Mouse (Mus musculus): ENCODE results near the gene Cmya5. TPM values are rescaled to one million over a fixed set of nuclear protein-coding genes. Genes with fewer than 3 reads are reported as not detected.

Cmya5 gene
- polyA plus RNA-seq, 1 experiment = 1.5 TPM

GRCm38 (mm10) chr13:93072871-93073411 is 71.6 kb downstream of the Cmya5 start:
- 35% methylated on average over 15 of the region's 15 CpGs for WGBS
- no peak overlapping the region for H3K4me3 ChIP-seq (ENCODE audit: control insufficient read depth, insufficient read depth, low read length)
- peaks cover 23% of the 10 kb centered on the region for H3K4me1 ChIP-seq (replicated peaks; ENCODE audit: control insufficient read depth, insufficient read depth, low read length)
- peak overlapping the region; percentile 78 for H3K27ac ChIP-seq (ENCODE audit: control insufficient read depth, insufficient read depth, low read length)
- DNase-seq = peak; percentile 46
- H3K27me3 ChIP-seq (ENCODE audit: control insufficient read depth, insufficient read depth, low read length) = no peaks in the 10 kb centered on the region
- H3K36me3 ChIP-seq (ENCODE audit: control insufficient read depth, insufficient read depth, low read length) = no peaks in the 10 kb centered on the region
- TF ChIP-seq CTCF (IDR thresholded peaks at IDR 0.05; ENCODE audit: borderline replicate concordance, control insufficient read depth, extremely low read depth, insufficient read depth, low read length, poor library complexity) (no peak), POLR2A (IDR thresholded peaks at IDR 0.05; ENCODE audit: control insufficient read depth, extremely low read depth, insufficient read depth, low read length, poor library complexity) (no peak)

- Histone ChIP-seq H3K4me1 (replicated peaks; ENCODE audit: control insufficient read depth, insufficient read depth, low read length) (peaks cover 23% of the 10 kb centered on the region), H3K36me3 (ENCODE audit: control insufficient read depth, insufficient read depth, low read length) (no peaks in the 10 kb centered on the region), H3K27ac (ENCODE audit: control insufficient read depth, insufficient read depth, low read length) (no peak overlapping the region), H3K4me3 (ENCODE audit: control insufficient read depth, insufficient read depth, low read length) (no peak overlapping the region), H3K27me3 (ENCODE audit: control insufficient read depth, insufficient read depth, low read length) (no peaks in the 10 kb centered on the region)
- 83% methylated on average over 8 of the region's 8 CpGs for WGBS
- DNase-seq = no peak
- no peak for TF ChIP-seq POLR2A (IDR thresholded peaks at IDR 0.05; ENCODE audit: control insufficient read depth, extremely low read depth, insufficient read depth, low read length, poor library complexity)
- TF ChIP-seq CTCF (IDR thresholded peaks at IDR 0.05; ENCODE audit: borderline replicate concordance, control insufficient read depth, extremely low read depth, insufficient read depth, low read length, poor library complexity) = no peak
These were observed 74.1 kb downstream of the Cmya5 start for GRCm38 (mm10) chr13:93070406-93070805.

GRCm38 (mm10) chr13:93069481-93069880 is 75.0 kb downstream of the Cmya5 start:
- Histone ChIP-seq H3K27ac (ENCODE audit: control insufficient read depth, insufficient read depth, low read length) (no peak overlapping the region), H3K27me3 (ENCODE audit: control insufficient read depth, insufficient read depth, low read length) (no peaks in the 10 kb centered on the region), H3K36me3 (ENCODE audit: control insufficient read depth, insufficient read depth, low read length) (no peaks in the 10 kb centered on the region), H3K4me1 (replicated peaks; ENCODE audit: control insufficient read depth, insufficient read depth, low read length) (peaks cover 17% of the 10 kb centered on the region), H3K4me3 (ENCODE audit: control insufficient read depth, insufficient read depth, low read length) (no peak overlapping the region)
- WGBS = 89% methylated on average over 4 of the region's 4 CpGs
- no peak for TF ChIP-seq POLR2A (IDR thresholded peaks at IDR 0.05; ENCODE audit: control insufficient read depth, extremely low read depth, insufficient read depth, low read length, poor library complexity)
- no peak for TF ChIP-seq CTCF (IDR thresholded peaks at IDR 0.05; ENCODE audit: borderline replicate concordance, control insufficient read depth, extremely low read depth, insufficient read depth, low read length, poor library complexity)
- DNase-seq = peak; percentile 16

DNA sequence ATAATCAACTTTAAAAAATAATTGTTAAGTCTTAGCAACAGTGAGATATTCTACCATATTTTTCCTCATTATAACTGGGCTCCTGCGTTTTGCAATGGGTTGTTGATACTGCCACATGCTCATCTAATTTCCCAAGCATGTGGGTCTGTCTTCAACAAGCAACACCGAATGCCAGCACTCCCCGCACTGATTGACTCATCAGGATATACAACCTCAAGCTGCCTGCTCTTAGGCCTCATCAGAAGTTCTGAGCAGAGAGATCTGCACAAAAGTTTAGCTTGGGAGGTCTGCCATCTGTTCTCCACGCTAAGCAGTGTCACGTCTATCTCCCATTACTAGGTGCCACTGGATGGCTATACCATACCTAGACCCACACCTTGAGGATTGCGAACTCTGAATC is 76.2 kb downstream of the Cmya5 start:
- no peak for TF ChIP-seq POLR2A (IDR thresholded peaks at IDR 0.05; ENCODE audit: control insufficient read depth, extremely low read depth, insufficient read depth, low read length, poor library complexity)
- TF ChIP-seq CTCF (IDR thresholded peaks at IDR 0.05; ENCODE audit: borderline replicate concordance, control insufficient read depth, extremely low read depth, insufficient read depth, low read length, poor library complexity) = no peak
- Histone ChIP-seq H3K4me1 (replicated peaks; ENCODE audit: control insufficient read depth, insufficient read depth, low read length) (peaks cover 10% of the 10 kb centered on the region), H3K27me3 (ENCODE audit: control insufficient read depth, insufficient read depth, low read length) (no peaks in the 10 kb centered on the region), H3K4me3 (ENCODE audit: control insufficient read depth, insufficient read depth, low read length) (no peak overlapping the region), H3K36me3 (ENCODE audit: control insufficient read depth, insufficient read depth, low read length) (no peaks in the 10 kb centered on the region), H3K27ac (ENCODE audit: control insufficient read depth, insufficient read depth, low read length) (no peak overlapping the region)
- WGBS = 97% methylated on average over 6 of the region's 6 CpGs
- DNase-seq = no peak

DNA sequence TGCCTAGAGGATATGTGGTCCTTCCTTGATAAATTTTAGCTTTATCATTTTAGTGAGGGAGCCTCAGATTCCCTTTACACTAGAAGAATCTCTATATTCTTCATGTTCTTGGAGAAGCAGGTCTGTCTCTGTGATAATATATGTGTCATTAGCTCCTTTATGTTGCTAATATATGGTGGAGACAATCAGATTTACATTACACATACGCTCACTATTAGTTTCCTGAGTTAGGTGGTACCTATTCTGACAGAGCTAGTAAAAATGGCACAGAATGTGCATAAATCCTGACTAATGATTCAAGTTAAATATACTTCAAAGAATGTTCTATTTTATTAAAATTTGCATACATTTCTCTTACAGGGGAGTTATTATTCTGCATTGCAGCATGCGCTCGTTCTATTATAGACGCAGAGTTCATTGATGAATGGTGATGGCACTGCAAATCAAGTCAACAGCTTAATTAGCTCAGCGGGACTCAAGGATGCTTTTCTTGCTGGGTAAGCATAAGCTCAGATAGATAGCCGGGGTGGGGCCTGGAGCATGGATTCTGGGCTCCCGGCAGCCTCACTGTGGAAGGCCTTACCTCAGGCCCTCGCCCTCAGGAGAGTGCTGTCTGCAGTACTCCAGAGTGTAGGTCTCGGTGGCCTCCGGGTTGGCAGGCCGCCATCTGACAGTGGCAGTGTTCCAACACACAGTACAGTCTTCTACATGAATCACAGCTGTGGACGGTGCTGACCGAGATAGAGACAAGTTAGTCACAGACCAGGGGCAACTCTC is 81.5 kb downstream of the Cmya5 start:
- TF ChIP-seq POLR2A (IDR thresholded peaks at IDR 0.05; ENCODE audit: control insufficient read depth, extremely low read depth, insufficient read depth, low read length, poor library complexity) (no peak), CTCF (IDR thresholded peaks at IDR 0.05; ENCODE audit: borderline replicate concordance, control insufficient read depth, extremely low read depth, insufficient read depth, low read length, poor library complexity) (no peak)
- no peak overlapping the region for H3K4me3 ChIP-seq (ENCODE audit: control insufficient read depth, insufficient read depth, low read length)
- DNase-seq = no peak
- no peak overlapping the region for H3K27ac ChIP-seq (ENCODE audit: control insufficient read depth, insufficient read depth, low read length)
- H3K36me3 ChIP-seq (ENCODE audit: control insufficient read depth, insufficient read depth, low read length) = no peaks in the 10 kb centered on the region
- no peaks in the 10 kb centered on the region for H3K27me3 ChIP-seq (ENCODE audit: control insufficient read depth, insufficient read depth, low read length)
- no peaks in the 10 kb centered on the region for H3K4me1 ChIP-seq (replicated peaks; ENCODE audit: control insufficient read depth, insufficient read depth, low read length)
- WGBS = 76% methylated on average over 13 of the region's 13 CpGs

GRCm38 (mm10) chr13:93061311-93061710 is 83.2 kb downstream of the Cmya5 start:
- H3K4me1 ChIP-seq (replicated peaks; ENCODE audit: control insufficient read depth, insufficient read depth, low read length) = no peaks in the 10 kb centered on the region
- no peaks in the 10 kb centered on the region for H3K36me3 ChIP-seq (ENCODE audit: control insufficient read depth, insufficient read depth, low read length)
- no peaks in the 10 kb centered on the region for H3K27me3 ChIP-seq (ENCODE audit: control insufficient read depth, insufficient read depth, low read length)
- H3K4me3 ChIP-seq (ENCODE audit: control insufficient read depth, insufficient read depth, low read length) = no peak overlapping the region
- 78% methylated on average over 4 of the region's 4 CpGs for WGBS
- no peak overlapping the region for H3K27ac ChIP-seq (ENCODE audit: control insufficient read depth, insufficient read depth, low read length)
- TF ChIP-seq CTCF (IDR thresholded peaks at IDR 0.05; ENCODE audit: borderline replicate concordance, control insufficient read depth, extremely low read depth, insufficient read depth, low read length, poor library complexity) (no peak), POLR2A (IDR thresholded peaks at IDR 0.05; ENCODE audit: control insufficient read depth, extremely low read depth, insufficient read depth, low read length, poor library complexity) (no peak)
- DNase-seq = no peak
